Mouse (Mus musculus): ENCODE data around the gene Rdh7. TPM values are rescaled to one million over a fixed set of nuclear protein-coding genes. Genes with fewer than 3 reads are reported as not detected.

Rdh7 gene
- not detected in 2 replicates for polyA plus RNA-seq (2011; ENCODE audit: insufficient read depth, insufficient read length, low read depth, missing spikeins)

DNA sequence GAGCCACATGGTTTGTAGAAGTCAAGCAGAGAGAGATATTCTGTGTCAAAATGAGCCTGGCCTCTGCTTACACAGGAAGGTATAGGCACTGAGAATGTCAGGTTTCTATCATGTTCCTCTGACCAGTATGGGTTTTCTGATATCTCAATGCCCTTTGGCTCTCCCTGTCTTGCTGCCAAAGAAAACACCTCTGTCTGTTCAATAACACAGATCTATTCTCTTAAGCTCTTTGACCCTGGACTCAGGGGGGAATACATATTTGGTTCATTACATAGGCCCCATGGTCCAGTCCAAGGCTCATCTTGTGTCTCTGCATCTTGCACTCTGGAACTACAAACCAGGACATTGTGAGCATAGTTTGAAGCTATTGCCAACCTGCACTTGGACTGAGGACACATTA, at the start of gene Rdh7:
Gene Rdh7 (minus strand): TSS at position 213 of the 400 bp plus-strand sequence.
- TF ChIP-seq POLR2A (IDR thresholded peaks at IDR 0.05; ENCODE audit: insufficient read depth, low read length) (no peak), EP300 (IDR thresholded peaks at IDR 0.05; ENCODE audit: insufficient read depth, low read depth, low read length) (no peak), CTCF (IDR thresholded peaks at IDR 0.05; ENCODE audit: low read depth, low read length) (no peak)
- H3K4me3 ChIP-seq (ENCODE audit: low read depth, low read length): no peak within 1 kb of the TSS
- H3K27ac ChIP-seq (ENCODE audit: insufficient read depth, low read length): no peak within 1 kb of the TSS
- H3K9ac ChIP-seq (ENCODE audit: low read depth, poor library complexity, severe bottlenecking): no peak within 1 kb of the TSS
- H3K27me3 ChIP-seq (ENCODE audit: control insufficient read depth, insufficient read depth, low read length, poor library complexity, severe bottlenecking): no peaks in the 10 kb centered on the region
- no peaks in the 10 kb centered on the region for H3K4me1 ChIP-seq (ENCODE audit: control insufficient read depth, insufficient read depth, low read length)
- H3K9me3 ChIP-seq (replicated peaks; ENCODE audit: control insufficient read depth, insufficient read depth, low read length, poor library complexity, severe bottlenecking): no peaks in the 10 kb centered on the region
- H3K36me3 ChIP-seq (ENCODE audit: control insufficient read depth, insufficient read depth, low read length, poor library complexity, severe bottlenecking): no peaks in the 10 kb centered on the region

DNA sequence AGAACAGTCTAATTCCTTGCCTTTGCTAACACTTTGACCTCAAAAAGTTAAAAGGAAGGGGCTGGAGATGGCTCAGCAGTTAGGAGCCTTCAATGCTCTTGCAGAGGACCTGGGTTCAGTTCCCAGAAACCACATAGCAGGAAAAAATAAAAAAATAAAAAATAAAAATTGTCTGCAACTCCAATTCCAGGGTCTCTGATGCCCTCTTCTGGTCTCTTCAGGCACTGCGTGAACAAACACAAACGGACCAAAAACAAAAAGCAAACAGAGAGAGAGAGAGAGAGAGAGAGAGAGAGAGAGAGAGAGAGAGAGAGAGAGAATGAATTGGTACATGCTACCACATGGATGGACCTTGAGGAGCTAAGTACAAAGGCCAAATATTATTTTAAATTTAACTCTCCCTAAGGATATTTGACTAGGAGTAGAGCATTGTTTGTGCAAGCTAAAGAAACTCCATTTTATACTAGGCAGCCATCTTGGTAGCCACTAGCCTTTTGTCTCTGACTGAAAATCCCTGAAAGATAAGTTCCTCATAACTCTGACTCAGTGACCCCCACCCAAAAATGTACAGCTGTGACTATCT, 48.9 kb upstream of the Rdh7 start:
- Histone ChIP-seq H3K9ac (ENCODE audit: low read depth, poor library complexity, severe bottlenecking) (no peak overlapping the region), H3K4me3 (ENCODE audit: low read depth, low read length) (no peak overlapping the region), H3K36me3 (ENCODE audit: control insufficient read depth, insufficient read depth, low read length, poor library complexity, severe bottlenecking) (no peaks in the 10 kb centered on the region), H3K4me1 (ENCODE audit: control insufficient read depth, insufficient read depth, low read length) (no peaks in the 10 kb centered on the region), H3K9me3 (replicated peaks; ENCODE audit: control insufficient read depth, insufficient read depth, low read length, poor library complexity, severe bottlenecking) (peaks cover 12% of the 10 kb centered on the region; the same call in 1 of the 2 replicates), H3K27me3 (ENCODE audit: control insufficient read depth, insufficient read depth, low read length, poor library complexity, severe bottlenecking) (no peaks in the 10 kb centered on the region), H3K27ac (ENCODE audit: insufficient read depth, low read length) (no peak overlapping the region)
- TF ChIP-seq EP300 (IDR thresholded peaks at IDR 0.05; ENCODE audit: insufficient read depth, low read depth, low read length) (no peak), CTCF (IDR thresholded peaks at IDR 0.05; ENCODE audit: low read depth, low read length) (no peak), POLR2A (IDR thresholded peaks at IDR 0.05; ENCODE audit: insufficient read depth, low read length) (no peak)

DNA sequence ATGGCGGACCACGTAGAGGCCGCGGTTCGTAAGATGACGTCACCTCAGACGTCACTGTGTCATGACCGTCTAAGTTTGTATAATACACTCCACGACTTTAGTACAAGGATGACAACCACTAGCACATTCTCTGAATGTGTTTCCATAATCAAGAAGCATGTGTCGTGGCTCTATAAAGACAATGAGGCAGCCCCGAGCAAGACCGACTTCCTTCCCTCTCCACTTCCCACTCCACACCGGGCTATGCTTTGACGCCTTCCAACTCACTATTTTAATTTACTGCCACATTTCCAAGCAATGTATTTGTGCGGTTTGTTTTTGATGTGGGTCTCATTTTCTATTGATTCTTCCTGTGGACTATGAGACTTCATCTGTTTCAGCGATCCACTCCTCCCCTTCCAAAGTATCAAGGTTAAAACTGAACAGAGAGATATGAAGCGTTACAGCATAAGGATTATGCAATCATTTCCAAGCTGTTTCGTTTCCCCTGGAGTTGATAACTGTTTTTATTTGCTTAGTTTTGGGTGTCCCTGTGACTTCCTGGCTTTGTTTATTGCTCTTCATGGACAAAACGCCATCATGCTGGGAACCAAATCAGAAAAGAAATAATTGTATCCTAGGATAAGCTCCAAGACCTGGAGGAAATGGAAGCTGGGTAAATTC, 48.3 kb upstream of the Rdh7 start:
- H3K9me3 ChIP-seq (replicated peaks; ENCODE audit: control insufficient read depth, insufficient read depth, low read length, poor library complexity, severe bottlenecking): peaks cover 12% of the 10 kb centered on the region; the same call in 1 of the 2 replicates
- H3K36me3 ChIP-seq (ENCODE audit: control insufficient read depth, insufficient read depth, low read length, poor library complexity, severe bottlenecking): no peaks in the 10 kb centered on the region
- H3K4me1 ChIP-seq (ENCODE audit: control insufficient read depth, insufficient read depth, low read length): no peaks in the 10 kb centered on the region
- H3K9ac ChIP-seq (ENCODE audit: low read depth, poor library complexity, severe bottlenecking): no peak overlapping the region
- no peak overlapping the region for H3K4me3 ChIP-seq (ENCODE audit: low read depth, low read length)
- H3K27ac ChIP-seq (ENCODE audit: insufficient read depth, low read length): no peak overlapping the region
- H3K27me3 ChIP-seq (ENCODE audit: control insufficient read depth, insufficient read depth, low read length, poor library complexity, severe bottlenecking): no peaks in the 10 kb centered on the region
- TF ChIP-seq EP300 (IDR thresholded peaks at IDR 0.05; ENCODE audit: insufficient read depth, low read depth, low read length) (no peak), POLR2A (IDR thresholded peaks at IDR 0.05; ENCODE audit: insufficient read depth, low read length) (no peak), CTCF (IDR thresholded peaks at IDR 0.05; ENCODE audit: low read depth, low read length) (no peak)

DNA sequence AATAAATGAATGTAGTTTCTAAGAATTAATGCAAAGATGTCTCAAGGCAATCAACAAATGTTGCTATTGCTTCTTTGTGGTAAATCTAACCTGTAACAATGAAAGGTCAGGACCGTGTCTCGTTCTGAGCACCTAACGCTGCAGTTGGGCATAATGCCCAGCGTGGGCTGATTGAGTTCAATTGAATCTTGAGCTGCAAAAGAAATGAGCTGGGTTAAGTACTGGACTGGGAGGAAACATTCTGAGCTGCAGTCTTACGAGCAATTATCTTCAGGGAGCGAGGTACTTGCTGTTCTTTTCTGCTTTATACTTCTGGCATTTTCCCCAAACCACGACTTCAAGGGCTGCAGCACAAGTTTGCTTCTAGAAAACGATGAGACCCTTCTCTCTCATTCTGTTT, 47.7 kb upstream of the Rdh7 start:
- Histone ChIP-seq H3K27me3 (ENCODE audit: control insufficient read depth, insufficient read depth, low read length, poor library complexity, severe bottlenecking) (no peaks in the 10 kb centered on the region), H3K27ac (ENCODE audit: insufficient read depth, low read length) (no peak overlapping the region), H3K4me3 (ENCODE audit: low read depth, low read length) (no peak overlapping the region), H3K9me3 (replicated peaks; ENCODE audit: control insufficient read depth, insufficient read depth, low read length, poor library complexity, severe bottlenecking) (peaks cover 12% of the 10 kb centered on the region; the same call in 1 of the 2 replicates), H3K9ac (ENCODE audit: low read depth, poor library complexity, severe bottlenecking) (no peak overlapping the region), H3K4me1 (ENCODE audit: control insufficient read depth, insufficient read depth, low read length) (no peaks in the 10 kb centered on the region), H3K36me3 (ENCODE audit: control insufficient read depth, insufficient read depth, low read length, poor library complexity, severe bottlenecking) (no peaks in the 10 kb centered on the region)
- no peak for TF ChIP-seq POLR2A (IDR thresholded peaks at IDR 0.05; ENCODE audit: insufficient read depth, low read length)
- TF ChIP-seq CTCF (IDR thresholded peaks at IDR 0.05; ENCODE audit: low read depth, low read length): no peak
- no peak for TF ChIP-seq EP300 (IDR thresholded peaks at IDR 0.05; ENCODE audit: insufficient read depth, low read depth, low read length)

DNA sequence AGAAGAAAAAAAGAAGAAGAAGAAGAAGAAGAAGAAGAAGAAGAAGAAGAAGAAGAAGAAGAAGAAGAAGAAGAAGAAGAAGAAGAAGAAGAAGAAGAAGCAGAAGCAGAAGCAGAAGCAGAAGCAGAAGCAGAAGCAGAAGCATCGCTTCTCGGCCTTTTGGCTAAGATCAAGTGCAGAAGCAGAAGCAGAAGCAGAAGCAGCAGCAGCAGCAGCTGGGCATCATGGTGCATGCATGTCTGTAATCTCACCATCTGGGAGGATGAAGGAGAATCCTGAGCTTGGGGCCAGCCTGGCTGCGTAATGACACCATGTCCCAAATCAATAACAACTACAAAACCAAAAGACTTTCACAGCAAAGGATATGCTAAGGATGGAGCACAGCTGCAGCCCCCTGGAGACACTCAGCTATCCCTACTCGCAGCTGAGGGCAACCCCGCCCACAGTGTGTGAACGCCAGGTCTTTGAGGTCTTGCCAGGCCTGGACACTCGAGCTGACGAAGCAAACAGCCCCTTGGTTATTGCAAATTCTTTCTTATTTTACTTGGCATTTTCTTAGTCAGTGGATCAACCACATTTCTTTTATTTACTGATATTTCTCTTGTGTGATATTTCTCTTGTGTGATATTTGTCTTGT, 43.8 kb upstream of the Rdh7 start:
- Histone ChIP-seq H3K9ac (ENCODE audit: low read depth, poor library complexity, severe bottlenecking) (no peak overlapping the region), H3K4me3 (ENCODE audit: low read depth, low read length) (no peak overlapping the region), H3K27ac (ENCODE audit: insufficient read depth, low read length) (no peak overlapping the region), H3K36me3 (ENCODE audit: control insufficient read depth, insufficient read depth, low read length, poor library complexity, severe bottlenecking) (no peaks in the 10 kb centered on the region), H3K27me3 (ENCODE audit: control insufficient read depth, insufficient read depth, low read length, poor library complexity, severe bottlenecking) (no peaks in the 10 kb centered on the region), H3K4me1 (ENCODE audit: control insufficient read depth, insufficient read depth, low read length) (no peaks in the 10 kb centered on the region), H3K9me3 (replicated peaks; ENCODE audit: control insufficient read depth, insufficient read depth, low read length, poor library complexity, severe bottlenecking) (no peaks in the 10 kb centered on the region)
- TF ChIP-seq CTCF (IDR thresholded peaks at IDR 0.05; ENCODE audit: low read depth, low read length) (no peak), EP300 (IDR thresholded peaks at IDR 0.05; ENCODE audit: insufficient read depth, low read depth, low read length) (no peak), POLR2A (IDR thresholded peaks at IDR 0.05; ENCODE audit: insufficient read depth, low read length) (no peak)

DNA sequence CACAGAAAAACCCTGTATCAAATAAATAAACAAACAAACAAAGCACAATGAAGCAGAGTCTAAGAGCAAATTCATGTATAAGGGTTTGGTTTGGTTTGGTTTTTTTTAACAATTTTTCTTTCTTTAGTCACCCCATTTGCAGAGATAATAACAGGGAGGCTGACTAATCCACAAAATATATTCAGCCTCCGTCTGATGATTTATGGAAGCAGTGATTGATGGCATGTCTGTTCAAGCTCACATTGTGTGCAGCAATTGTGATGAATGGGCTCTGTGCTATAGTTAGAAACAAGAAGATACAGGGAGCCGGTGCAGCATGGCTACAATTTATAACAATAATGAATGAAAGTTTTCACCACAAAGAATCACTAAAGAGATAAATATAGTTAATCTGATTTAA, 39.1 kb upstream of the Rdh7 start:
- H3K4me3 ChIP-seq (ENCODE audit: low read depth, low read length): no peak overlapping the region
- no peaks in the 10 kb centered on the region for H3K4me1 ChIP-seq (ENCODE audit: control insufficient read depth, insufficient read depth, low read length)
- H3K9me3 ChIP-seq (replicated peaks; ENCODE audit: control insufficient read depth, insufficient read depth, low read length, poor library complexity, severe bottlenecking): no peaks in the 10 kb centered on the region
- no peaks in the 10 kb centered on the region for H3K36me3 ChIP-seq (ENCODE audit: control insufficient read depth, insufficient read depth, low read length, poor library complexity, severe bottlenecking)
- H3K9ac ChIP-seq (ENCODE audit: low read depth, poor library complexity, severe bottlenecking): no peak overlapping the region
- no peak for TF ChIP-seq CTCF (IDR thresholded peaks at IDR 0.05; ENCODE audit: low read depth, low read length)
- TF ChIP-seq EP300 (IDR thresholded peaks at IDR 0.05; ENCODE audit: insufficient read depth, low read depth, low read length): no peak
- TF ChIP-seq POLR2A (IDR thresholded peaks at IDR 0.05; ENCODE audit: insufficient read depth, low read length): no peak
- no peaks in the 10 kb centered on the region for H3K27me3 ChIP-seq (ENCODE audit: control insufficient read depth, insufficient read depth, low read length, poor library complexity, severe bottlenecking)
- H3K27ac ChIP-seq (ENCODE audit: insufficient read depth, low read length): no peak overlapping the region

Measured in ES-Bruce4 (cell line).